Mouse (Mus musculus): ENCODE results near the gene Abhd4. TPM values are rescaled to one million over a fixed set of nuclear protein-coding genes. Genes with fewer than 3 reads are reported as not detected.
"Not testable (repeated sequence)": the region's sequence is repeated elsewhere in the genome, so short reads cannot be mapped to it uniquely, and the experiment has no call there.

The Abhd4 gene
- polyA plus RNA-seq, 1 experiment, result 23.6 TPM

GRCm38 (mm10) chr14:54225725-54226124, 28.3 kb upstream of the Abhd4 start:
- Histone ChIP-seq H3K4me1 (replicated peaks; ENCODE audit: control insufficient read depth, insufficient read depth, low read length) (peaks cover 79% of the 10 kb centered on the region), H3K36me3 (ENCODE audit: control insufficient read depth, insufficient read depth, low read length) (peaks cover 43% of the 10 kb centered on the region), H3K27ac (ENCODE audit: control insufficient read depth, insufficient read depth, low read length) (peak overlapping the region; percentile 99), H3K4me3 (ENCODE audit: control insufficient read depth, insufficient read depth, low read length) (no peak overlapping the region), H3K27me3 (ENCODE audit: control insufficient read depth, insufficient read depth, low read length) (no peaks in the 10 kb centered on the region)
- TF ChIP-seq POLR2A (IDR thresholded peaks at IDR 0.05; ENCODE audit: control insufficient read depth, extremely low read depth, insufficient read depth, low read length, poor library complexity) (no peak), CTCF (IDR thresholded peaks at IDR 0.05; ENCODE audit: borderline replicate concordance, control insufficient read depth, extremely low read depth, insufficient read depth, low read length, poor library complexity) (no peak; the same call in 1 of the 2 replicates)
- 80% methylated on average over 11 of the region's 11 CpGs for WGBS
- no peak for DNase-seq

- peaks cover 78% of the 10 kb centered on the region for H3K4me1 ChIP-seq (replicated peaks; ENCODE audit: control insufficient read depth, insufficient read depth, low read length)
- H3K36me3 ChIP-seq (ENCODE audit: control insufficient read depth, insufficient read depth, low read length), result peaks cover 28% of the 10 kb centered on the region
- WGBS, result 1% methylated on average over 16 of the region's 16 CpGs
- peak; percentile 98 for DNase-seq
- no peaks in the 10 kb centered on the region for H3K27me3 ChIP-seq (ENCODE audit: control insufficient read depth, insufficient read depth, low read length)
- H3K27ac ChIP-seq (ENCODE audit: control insufficient read depth, insufficient read depth, low read length), result peak overlapping the region; percentile 99
- no peak for TF ChIP-seq CTCF (IDR thresholded peaks at IDR 0.05; ENCODE audit: borderline replicate concordance, control insufficient read depth, extremely low read depth, insufficient read depth, low read length, poor library complexity)
- TF ChIP-seq POLR2A (IDR thresholded peaks at IDR 0.05; ENCODE audit: control insufficient read depth, extremely low read depth, insufficient read depth, low read length, poor library complexity), result no peak
- H3K4me3 ChIP-seq (ENCODE audit: control insufficient read depth, insufficient read depth, low read length), result peak overlapping the region; percentile 14
These were observed 26.8 kb upstream of the Abhd4 start for GRCm38 (mm10) chr14:54226911-54227811.

- Histone ChIP-seq H3K27me3 (ENCODE audit: control insufficient read depth, insufficient read depth, low read length) (no peaks in the 10 kb centered on the region), H3K4me1 (replicated peaks; ENCODE audit: control insufficient read depth, insufficient read depth, low read length) (peaks cover 77% of the 10 kb centered on the region), H3K4me3 (ENCODE audit: control insufficient read depth, insufficient read depth, low read length) (peak overlapping the region; percentile 16), H3K36me3 (ENCODE audit: control insufficient read depth, insufficient read depth, low read length) (peaks cover 20% of the 10 kb centered on the region), H3K27ac (ENCODE audit: control insufficient read depth, insufficient read depth, low read length) (peak overlapping the region; percentile 97)
- TF ChIP-seq CTCF (IDR thresholded peaks at IDR 0.05; ENCODE audit: borderline replicate concordance, control insufficient read depth, extremely low read depth, insufficient read depth, low read length, poor library complexity), result peak; percentile 90
- no peak for TF ChIP-seq POLR2A (IDR thresholded peaks at IDR 0.05; ENCODE audit: control insufficient read depth, extremely low read depth, insufficient read depth, low read length, poor library complexity)
- DNase-seq, result peak; percentile 89
- WGBS, result under 1% methylated on average over 10 of the region's 10 CpGs
These were observed 26.0 kb upstream of the Abhd4 start for GRCm38 (mm10) chr14:54227911-54228451.

DNA sequence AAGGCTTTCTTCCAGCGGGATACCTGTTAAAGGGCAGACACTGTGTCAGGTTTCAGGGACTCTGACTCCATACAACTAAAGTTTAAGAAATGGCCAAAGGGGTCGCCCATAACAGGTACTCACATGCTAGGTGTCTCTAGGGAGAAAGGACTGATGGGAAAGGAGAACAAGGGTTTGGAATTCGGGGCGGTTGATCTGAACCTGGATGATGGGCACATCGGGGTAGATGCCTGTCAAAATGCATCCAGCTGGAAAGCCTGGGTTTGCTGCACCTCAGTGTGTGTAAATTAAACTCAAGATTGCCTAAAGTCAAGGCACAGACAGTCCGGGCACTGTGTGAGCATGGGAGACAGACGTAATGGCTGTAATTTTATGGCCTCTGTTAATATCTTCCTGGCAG, 25.5 kb upstream of the Abhd4 start:
- WGBS, result 66% methylated on average over 7 of the region's 7 CpGs
- Histone ChIP-seq H3K36me3 (ENCODE audit: control insufficient read depth, insufficient read depth, low read length) (peaks cover 15% of the 10 kb centered on the region), H3K27ac (ENCODE audit: control insufficient read depth, insufficient read depth, low read length) (peak overlapping the region; percentile 97), H3K4me1 (replicated peaks; ENCODE audit: control insufficient read depth, insufficient read depth, low read length) (peaks cover 75% of the 10 kb centered on the region), H3K27me3 (ENCODE audit: control insufficient read depth, insufficient read depth, low read length) (no peaks in the 10 kb centered on the region), H3K4me3 (ENCODE audit: control insufficient read depth, insufficient read depth, low read length) (no peak overlapping the region)
- TF ChIP-seq CTCF (IDR thresholded peaks at IDR 0.05; ENCODE audit: borderline replicate concordance, control insufficient read depth, extremely low read depth, insufficient read depth, low read length, poor library complexity) (no peak), POLR2A (IDR thresholded peaks at IDR 0.05; ENCODE audit: control insufficient read depth, extremely low read depth, insufficient read depth, low read length, poor library complexity) (no peak)
- DNase-seq, result no peak

- WGBS, result 88% methylated on average over 25 of the region's 25 CpGs
- DNase-seq, result peak; percentile 54
- Histone ChIP-seq H3K4me1 (replicated peaks; ENCODE audit: control insufficient read depth, insufficient read depth, low read length) (peaks cover 78% of the 10 kb centered on the region), H3K27ac (ENCODE audit: control insufficient read depth, insufficient read depth, low read length) (peak overlapping the region; percentile 97), H3K27me3 (ENCODE audit: control insufficient read depth, insufficient read depth, low read length) (no peaks in the 10 kb centered on the region), H3K36me3 (ENCODE audit: control insufficient read depth, insufficient read depth, low read length) (peaks cover 9% of the 10 kb centered on the region), H3K4me3 (ENCODE audit: control insufficient read depth, insufficient read depth, low read length) (no peak overlapping the region)
- TF ChIP-seq POLR2A (IDR thresholded peaks at IDR 0.05; ENCODE audit: control insufficient read depth, extremely low read depth, insufficient read depth, low read length, poor library complexity) (no peak), CTCF (IDR thresholded peaks at IDR 0.05; ENCODE audit: borderline replicate concordance, control insufficient read depth, extremely low read depth, insufficient read depth, low read length, poor library complexity) (no peak)
These were observed 24.9 kb upstream of the Abhd4 start for GRCm38 (mm10) chr14:54228933-54229713.

DNA sequence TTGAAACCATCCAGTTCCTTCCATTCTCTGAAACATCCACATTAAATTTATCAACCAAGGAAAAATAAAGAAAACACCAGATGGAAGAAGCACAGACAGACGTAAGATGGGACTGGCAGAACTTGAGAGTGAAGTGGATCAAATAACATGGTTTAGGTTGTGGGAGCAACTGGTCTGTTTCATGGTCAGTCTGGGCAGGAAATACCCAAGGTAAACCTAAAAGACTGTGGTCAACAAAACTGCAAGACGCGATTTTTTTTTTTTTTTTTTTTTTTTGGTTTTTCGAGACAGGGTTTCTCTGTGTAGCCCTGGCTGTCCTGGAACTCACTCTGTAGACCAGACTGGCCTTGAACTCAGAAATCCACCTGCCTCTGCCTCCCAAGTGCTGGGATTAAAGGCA, 24.1 kb upstream of the Abhd4 start:
- not testable (repeated sequence) for DNase-seq; H3K36me3 ChIP-seq (ENCODE audit: control insufficient read depth, insufficient read depth, low read length); H3K27me3 ChIP-seq (ENCODE audit: control insufficient read depth, insufficient read depth, low read length); H3K4me3 ChIP-seq (ENCODE audit: control insufficient read depth, insufficient read depth, low read length)
- Histone ChIP-seq H3K4me1 (replicated peaks; ENCODE audit: control insufficient read depth, insufficient read depth, low read length) (peaks cover 78% of the 10 kb centered on the region), H3K27ac (ENCODE audit: control insufficient read depth, insufficient read depth, low read length) (peak overlapping the region; percentile 85)
- WGBS, result 73% methylated on average over 3 of the region's 4 CpGs

Measured in thymus, adult 2 months (tissue).